Mouse (Mus musculus) spleen, postnatal 10 days (tissue): ENCODE measurements at regions not wholly inside any gene's neighbourhood (a gene's known extent, or its start where the extent isn't known, plus 50 kb on each side); places are given as distances from the start of the nearest gene placed in this dataset.

Source experiments
- DNase-seq, 2 experiments: peaks; one replicate each; pipeline ENCODE4 v3.0.0; 2021 to 2022; ENCODE audit warnings: low spot score in 2 of 2

DNA sequence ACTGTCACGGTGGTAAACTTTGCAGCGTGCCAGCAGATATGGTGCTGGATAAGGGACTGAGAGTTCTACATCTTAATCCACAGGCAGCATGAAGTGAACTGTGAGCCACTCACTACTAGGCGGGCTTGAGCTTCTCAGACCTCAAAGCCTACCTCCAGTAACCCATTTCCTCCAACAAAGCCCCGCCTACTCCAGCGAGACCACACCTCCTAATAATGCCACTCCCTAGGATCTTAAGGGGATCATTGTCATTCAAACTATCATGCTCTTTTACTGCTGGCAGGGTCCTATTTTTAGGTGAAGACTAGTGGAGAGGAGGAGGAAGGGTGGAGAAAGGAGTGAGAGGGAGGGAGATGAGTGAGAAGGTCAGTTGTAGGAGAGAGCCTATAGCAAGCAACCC lies 122.0 kb downstream of the Mycn start:
- no peak for DNase-seq

DNA sequence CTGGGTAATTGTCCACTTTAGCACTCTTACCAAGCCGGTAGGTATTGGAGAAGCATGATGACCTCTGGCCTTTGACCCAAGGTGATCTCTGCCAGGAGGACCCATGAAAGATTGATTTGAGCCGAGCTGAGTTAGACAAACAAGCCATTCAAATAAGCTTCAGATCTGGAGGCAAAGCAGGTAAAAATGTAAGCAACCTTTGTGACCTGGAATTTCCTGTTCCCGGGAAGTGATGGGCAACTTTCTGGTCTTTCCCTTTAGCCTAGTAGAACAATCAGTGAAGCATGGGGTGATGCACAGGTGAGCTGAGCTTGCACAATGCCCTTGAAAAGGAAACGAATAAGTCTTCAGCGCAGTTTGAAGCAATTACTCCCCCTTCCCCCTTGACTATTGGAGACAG lies 127.0 kb downstream of the Mycn start:
- DNase-seq = no peak

DNA sequence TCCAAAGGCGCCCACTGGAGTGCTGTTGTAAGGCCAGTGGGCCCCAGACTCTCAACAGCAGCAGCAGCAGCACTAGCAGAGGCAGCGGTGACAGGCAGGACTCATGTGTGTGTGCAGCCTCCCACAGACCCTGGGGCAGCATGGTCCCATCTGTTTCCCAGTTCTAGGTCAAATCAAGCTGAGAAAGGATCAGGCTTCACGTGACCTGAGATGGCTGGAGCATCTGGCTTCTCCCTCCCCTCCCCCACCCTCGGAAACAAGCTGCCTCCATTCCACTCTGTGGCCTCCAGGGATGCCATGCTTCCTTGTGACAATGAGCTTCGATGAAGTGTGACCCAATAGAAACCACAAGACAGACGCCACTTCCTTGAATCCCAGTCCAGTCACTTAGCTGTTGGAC lies 128.8 kb downstream of the Mycn start:
- no peak for DNase-seq

DNA sequence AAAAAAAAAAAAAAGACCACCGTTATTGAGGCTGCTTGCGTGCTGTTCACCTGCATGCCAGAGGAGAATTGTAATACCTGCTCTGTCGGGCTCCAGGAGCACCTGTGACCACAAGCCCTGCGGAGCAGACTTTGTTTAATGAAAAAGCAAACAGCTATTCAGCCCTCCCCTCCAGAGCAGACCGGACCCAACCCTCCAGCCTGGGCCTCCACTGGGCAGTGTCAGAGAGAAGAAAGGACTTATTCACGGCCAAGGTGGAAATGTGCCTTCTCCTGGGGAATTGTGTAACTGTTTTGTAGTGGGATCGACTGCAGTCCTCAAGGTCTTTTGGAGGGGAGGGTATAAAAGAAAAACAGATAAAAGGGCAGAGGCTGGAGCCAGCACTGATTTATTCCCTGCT lies 130.8 kb downstream of the Mycn start:
- no peak for DNase-seq

DNA sequence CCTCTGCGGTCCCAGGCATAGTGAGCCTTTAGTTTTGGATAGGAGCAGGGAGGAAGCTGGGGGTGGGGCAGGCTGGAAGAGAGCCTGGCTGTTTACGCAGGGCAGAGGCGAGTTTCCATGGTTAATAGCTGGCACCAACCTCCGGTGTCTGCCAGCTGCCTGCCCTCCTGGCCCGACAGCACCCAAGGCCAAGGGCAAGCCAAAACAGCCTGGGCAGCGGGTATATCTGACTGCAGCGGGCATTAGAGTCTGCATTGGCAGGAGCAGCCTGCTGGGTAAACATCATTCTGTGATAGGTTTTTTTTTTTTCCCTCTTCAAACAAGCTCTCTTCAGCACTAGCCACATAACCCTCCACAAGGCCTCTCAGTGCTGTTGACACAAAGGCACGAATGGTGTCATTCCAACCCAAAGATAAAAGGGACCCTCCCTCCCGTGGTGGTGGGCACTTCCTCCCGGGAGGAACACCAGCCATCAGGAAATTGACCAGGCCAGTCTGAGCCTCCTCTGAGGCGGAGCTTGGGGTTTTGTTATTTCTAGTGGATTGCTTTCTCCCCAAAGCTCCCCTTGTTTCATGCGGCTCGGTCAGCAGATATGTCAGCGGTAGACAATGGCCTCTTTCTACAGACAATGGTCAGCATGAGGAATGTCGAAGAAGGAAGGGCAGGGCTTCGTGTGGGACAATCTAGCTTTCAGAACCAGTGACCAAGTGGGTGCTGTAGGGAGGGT lies 131.4 kb downstream of the Mycn start:
- peak in 1 of 2 experiments; percentile 30 for DNase-seq

DNA sequence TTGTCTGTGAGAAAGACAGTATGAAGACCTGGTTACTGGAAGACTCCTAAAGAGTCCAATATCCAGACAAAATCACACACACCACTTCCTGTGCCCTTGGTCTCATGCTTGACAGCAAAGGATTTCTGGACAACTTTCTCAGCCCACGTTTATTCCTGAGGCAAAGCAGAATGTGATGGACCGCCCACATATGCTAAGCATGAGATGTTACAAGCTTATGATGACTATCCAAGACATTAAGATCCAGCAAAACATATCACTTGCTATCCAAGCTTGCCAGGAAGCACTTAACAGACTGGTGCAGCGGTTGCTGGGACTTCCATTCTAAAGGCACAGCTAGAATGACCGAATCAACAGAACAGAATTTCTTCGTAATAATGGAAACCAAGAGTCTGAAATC lies 133.6 kb downstream of the Mycn start:
- no peak for DNase-seq

DNA sequence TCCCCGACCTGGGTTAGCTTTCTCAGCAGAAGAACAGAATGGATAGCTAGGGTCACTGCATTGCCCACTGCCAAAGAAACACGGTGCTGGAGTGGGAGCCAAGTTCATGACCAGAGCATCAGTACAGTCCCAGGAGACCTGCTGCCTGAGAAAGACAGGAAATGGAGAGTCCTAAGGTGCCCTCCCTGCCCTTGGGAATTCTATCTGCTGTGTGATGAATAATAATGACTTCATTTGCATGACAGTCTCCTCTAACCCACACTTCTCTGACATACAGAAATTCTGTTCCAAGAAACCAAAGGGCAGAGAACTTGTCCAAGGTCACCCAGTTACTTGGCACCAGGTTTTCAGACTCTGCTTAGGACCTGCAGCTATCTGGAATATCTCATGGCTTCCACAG lies 138.1 kb downstream of the Mycn start:
- no peak for DNase-seq

DNA sequence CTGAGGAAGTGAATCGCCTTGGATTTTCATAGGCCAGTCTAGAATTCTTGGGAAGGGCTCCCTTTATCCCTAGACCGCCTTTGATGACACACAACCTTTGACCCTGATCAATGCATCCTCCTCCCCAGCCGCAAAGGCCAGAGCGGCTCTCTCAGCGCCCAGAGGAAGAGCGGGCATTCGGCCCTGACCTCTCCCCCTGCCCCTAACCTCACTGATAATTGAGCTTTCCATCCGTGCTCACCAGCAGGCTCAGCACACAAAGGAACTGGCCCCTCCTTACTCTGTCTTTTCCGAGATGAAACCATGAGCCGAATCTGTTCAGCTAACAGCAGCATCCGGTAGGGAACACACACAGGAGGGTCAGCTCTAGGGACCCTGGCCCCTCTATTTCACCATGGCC lies 139.3 kb downstream of the Mycn start:
- DNase-seq = no peak

DNA sequence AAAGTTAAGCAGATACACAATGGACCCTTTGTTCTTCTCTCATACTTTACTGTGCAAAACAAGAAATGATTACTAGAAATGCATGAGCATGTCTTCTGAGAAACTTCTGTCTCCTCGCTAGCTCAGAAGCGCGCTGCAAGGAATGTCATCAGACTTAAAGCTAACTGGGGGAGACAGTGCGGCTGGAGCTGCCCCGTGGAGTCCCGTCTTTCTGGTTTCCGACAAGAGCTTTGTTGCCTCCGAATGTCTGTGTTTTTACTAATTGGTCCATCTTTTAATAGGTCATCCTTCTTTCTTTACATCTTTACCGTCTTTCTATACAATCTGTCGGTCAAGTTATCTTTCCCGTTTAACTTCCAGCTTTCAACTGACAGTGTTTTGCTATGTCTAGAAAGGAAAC lies 140.0 kb downstream of the Mycn start:
- DNase-seq = no peak

DNA sequence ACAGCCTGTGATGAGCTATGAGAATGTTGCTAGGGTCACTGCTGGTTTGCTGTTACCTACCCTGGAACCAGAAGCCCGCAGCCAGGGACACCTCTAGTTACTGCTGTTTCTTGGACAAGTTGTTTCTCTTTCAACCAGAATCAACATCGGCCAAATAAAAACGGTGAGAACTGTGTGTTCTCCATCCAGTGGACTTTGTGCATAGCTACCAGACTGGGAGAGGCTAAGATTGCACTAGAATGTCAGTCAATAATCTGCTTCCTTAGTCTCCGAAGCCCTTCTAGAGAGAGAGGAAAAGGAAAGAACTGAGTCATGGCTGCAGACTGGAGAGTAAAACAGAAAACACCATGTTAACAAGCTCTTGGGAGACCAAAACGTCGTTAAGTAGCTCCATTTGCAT lies 141.6 kb downstream of the Mycn start:
- no peak for DNase-seq

DNA sequence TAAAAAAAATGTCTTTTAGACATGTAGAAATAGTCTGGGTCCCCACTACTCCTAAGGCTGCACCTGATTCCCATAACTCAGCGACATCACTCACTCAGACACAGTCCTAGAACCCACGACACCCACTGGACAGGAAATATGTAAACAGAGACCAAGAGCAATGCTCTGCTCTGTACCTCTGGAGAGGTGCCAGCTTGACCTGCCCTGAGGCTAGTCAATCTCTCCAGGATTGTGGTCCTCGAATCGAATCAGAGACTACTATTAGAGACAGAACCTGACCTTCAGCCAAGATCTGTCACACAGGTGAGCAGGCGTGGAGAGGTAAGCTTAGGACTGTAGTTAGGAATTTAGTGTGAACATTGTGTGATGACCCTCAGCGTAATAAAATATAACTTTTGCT lies 152.7 kb downstream of the Mycn start:
- DNase-seq = no peak

DNA sequence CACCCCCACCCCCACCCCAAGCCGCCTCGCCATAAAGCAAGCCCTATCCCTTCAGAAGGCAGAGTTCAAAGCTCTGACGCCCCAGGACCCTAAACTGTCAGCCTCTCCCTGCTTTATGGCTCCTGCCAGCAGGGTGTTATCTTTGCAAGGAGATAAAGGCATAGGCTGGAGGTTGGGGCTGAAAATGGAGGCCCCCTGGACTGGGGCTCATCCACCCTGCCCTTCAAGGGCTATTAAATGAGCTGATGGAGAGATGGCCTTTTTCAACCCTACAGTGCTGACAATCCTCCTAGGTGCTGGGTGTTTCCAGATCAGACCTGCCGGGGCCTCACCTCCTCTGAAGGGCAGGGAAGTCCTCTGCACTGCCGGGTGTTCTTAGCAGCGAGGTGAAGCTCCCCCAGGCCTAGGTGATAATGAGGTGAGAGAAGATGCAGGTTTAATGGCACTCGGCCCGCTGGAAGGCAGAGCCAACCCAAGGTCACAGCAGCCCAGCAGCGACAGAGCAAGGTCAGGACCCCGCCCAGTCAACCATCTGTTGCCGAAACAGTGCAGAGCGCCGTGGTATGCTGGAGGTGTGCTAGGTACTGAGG lies 153.4 kb downstream of the Mycn start:
- no peak for DNase-seq

DNA sequence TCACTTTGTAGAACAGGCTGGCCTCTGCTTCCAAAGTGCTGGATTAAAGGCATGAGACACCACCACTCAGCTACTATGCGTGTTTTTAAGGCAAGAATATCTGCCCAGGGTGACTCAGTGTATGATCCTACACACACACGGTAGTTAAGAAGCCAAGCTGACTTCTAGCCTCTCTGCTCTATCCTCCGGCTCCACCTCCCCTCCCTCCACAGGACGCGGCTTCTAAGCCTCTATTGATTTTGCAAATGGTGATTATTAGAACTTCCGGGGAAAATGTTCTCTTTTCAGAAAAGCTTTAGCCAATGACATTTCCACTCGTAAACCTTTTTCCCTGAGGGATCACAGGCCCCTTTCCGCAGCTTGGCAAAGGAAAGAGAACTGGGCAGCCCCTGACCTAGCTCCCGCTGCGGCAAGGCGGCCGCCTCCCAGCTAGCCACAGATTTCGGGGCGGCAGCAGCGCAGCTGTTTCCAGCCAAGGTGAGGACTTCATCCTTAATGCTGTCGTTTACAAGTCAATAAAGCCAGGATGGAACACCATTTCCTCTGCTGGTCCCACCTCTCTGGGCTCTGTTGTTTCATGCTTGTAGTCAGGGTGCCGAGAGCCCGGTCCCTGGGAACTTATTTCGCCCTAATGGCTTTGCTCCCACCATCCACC lies 154.0 kb downstream of the Mycn start:
- DNase-seq = no peak

DNA sequence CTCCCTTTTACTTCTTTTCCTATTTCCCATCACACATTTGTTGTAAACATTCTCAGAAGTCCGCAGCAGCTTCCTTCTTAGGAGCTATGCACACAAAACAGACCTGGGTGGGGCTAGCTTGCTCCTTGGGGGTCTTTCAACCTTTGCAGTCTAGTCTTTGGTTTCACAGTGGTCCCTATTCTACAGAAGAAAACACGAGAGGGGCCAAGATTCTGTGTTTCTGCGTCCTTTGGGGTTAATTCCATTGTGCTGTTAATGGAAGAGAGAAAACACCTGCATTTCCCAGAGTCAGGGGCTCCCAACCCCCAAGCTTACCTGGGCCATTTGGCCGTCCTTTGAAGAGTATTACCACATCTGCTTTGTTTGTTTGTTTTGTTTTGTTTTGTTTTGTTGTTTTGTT lies 154.6 kb downstream of the Mycn start:
- DNase-seq = no peak

DNA sequence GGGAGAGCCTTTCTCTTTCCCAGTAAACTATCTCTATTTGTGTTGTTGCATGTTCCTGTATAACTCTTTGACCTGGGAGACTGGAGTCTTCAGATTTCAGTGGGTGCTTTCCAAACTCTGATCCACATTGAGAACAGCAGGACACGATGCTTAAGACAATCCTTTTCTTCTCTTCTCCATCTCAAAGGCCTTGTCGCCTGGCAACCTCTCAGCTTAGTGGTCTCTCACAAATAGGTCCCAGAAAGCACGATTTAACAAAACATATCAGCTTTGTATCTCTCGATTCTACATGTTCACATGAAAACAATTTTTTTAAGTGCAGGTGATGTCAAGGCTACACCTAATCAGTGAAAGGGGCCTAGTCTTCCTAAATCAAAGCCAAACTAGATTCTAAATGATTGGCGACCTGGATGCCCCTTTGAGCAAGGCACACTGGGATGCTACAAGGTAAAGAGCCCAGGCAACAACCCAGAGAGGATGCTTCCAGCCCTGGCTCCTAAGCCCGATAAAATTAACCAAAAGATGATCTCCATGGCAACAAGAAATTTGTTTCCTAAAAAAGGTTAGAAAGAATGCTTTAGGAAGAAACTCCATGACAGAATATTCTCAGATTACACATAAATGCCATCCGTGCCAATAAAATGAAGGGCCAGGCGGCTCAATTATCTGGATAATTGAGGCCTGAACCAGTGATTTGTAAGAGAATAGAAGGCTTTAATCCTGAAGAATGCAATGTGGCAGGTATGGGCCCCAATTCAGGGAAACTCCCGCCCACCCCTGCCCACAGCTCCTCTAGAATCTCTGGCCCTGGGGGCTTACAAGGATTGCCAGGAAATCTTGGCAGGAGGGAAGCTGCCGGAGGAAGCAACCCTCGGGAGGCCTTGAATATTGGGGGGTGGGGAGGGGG lies 157.8 kb downstream of the Mycn start:
- no peak for DNase-seq

DNA sequence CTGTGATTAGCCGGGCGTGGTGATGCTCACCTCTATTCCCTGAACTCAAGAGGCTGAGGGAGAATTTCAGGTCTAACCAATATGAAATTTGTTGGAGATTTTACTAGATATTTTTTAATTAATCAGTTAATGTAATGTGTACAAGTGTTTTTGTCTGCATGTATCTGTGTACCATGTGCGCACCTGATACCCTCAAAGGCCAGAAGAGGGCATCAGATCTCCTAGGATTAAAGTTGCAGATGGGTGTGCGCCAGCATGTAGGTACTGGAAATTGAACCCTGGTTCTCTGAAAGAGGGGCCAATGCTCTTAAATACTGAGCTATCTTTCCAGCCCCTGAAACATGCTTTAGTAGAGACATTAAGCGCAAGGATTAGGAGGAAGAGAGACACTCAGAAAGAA lies 160.2 kb downstream of the Mycn start:
- DNase-seq = no peak

DNA sequence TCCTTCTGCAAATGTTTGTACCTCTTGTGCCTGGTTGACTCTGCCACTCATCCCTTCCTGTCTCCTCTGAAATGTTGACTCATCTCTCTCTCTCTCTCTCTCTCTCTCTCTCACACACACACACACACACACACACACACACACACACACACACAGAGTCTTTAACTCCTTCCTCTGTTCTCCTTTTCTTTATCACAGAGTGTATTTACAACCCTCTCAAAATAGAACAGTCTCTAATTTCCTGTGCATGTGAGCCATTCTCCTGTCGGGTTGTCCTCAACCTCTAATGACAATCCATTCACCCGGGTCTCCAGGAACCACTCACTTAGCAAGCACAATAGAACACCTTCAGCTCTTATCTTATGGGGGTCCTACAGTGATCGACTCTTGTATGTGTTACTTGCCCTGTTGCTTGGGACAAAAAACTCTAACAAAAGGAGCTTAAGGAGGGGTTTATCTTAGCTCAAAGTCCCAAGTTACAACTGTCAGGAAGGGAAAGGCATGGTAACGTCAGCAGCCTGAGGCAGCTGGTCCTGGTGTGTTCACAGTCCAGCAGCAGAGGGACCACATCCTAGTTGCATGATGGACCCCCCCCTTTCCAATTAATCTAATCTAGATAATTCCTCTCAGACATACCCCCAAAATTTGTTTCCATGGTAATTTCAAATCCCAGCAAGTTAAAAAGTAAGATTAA lies 163.0 kb downstream of the Mycn start:
- DNase-seq = no peak

DNA sequence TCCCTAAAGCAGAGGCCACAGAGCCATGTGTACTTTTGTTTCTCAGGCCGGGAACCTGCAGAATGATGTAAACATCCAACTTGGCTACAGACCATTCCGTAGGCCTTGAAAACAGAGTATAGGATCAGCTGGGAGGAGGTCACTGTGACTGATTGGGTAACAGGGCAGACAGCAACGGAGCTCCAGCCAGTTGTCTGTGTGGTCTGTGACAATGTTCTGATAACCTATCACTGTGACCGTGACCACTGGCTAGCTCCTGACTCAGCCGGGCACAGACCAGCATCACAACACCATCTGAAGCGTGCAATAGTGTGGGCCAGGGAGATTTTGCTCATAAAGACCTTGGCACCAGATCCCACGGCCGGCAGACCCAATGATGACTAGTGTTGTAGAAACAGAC lies 164.3 kb downstream of the Mycn start:
- no peak for DNase-seq

DNA sequence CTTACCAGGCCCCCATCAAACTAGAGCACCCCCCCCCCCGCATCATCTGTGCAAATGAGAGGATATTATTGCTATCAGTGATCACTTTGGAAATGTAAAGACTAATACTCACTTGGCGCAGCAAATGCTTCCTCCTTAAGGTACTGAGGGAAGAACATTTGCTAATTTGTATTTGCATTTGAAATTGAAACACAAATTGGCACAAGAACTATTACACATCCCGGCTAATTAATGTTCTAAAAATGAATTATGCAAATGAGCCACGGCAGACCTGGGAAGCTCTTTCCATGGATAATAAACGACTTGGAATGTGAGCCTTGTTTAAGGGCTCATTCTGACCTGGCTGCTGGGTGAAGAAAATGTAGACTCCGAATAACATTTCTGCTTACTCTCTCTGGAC lies 164.9 kb downstream of the Mycn start:
- no peak for DNase-seq

DNA sequence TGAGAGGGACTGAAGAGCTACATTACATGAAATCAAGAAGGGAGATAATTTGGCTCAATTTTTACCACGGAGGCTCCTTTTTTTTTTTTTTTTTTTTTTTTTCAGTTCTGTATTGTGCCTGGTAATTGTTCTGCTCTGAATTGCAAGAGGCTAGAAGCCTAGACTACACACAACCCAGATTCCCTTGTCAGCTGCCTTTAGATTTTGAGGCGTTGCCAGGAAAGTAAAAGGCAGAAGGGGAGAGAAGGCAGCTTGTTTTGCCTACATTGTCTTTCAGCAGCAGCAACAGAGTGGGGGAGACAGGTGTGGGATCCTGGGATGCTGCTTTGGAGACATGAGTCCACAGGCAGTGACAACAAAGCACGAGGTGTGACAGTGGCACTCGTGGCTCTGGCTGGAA lies 170.7 kb downstream of the Mycn start:
- no peak for DNase-seq

DNA sequence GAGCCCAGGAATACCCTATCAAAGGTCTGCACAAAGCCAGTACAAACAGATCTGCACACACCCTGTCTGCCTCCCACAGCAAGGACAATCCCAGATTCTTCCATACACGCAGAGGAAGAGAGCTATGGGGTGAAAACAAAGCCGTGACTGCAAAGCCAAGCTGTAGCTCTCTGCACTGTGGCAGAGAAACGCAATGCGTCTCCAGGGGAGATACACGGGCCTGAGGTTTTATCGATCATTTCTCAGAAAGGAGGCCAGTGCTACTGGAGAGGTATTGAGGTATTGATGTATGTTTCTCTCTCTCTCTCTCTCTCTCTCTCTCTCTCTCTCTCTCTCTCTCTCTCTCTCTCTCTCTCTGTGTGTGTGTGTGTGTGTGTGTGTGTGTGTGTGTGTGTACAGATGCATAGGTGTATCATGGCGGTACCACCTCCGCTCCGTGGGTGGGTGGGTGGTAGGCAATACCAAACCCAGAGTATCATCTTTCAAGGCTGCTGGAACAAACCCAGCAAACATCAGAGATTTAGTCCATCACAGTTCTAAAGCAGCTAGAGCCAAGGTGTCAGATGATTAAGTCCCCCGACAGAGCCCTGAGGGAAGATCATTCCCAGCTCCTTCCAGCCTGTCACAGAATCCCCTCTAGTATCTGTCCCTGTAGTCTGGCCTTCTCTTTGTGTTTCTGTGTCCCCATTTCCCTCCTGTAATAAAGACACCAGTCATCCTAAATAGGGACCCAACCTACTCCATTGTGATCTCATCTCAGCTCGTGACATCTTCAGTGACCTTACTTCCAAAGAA lies 175.0 kb downstream of the Mycn start:
- DNase-seq = no peak
